Mouse (Mus musculus): Measurements from ENCODE around the gene Pltp. TPM values are rescaled to one million over a fixed set of nuclear protein-coding genes. Genes with fewer than 3 reads are reported as not detected.

The Pltp gene
- polyA plus RNA-seq, 2 experiments, result 7.6 to 8.4 TPM

GRCm38 (mm10) chr2:164823969-164824368, 33.5 kb downstream of the Pltp start:
- ATAC-seq (ENCODE audit: insufficient read depth) (no peak), DNase-seq (ENCODE audit: low read depth in 3 of 3, low spot score in 3 of 3) (no peak)
- H3K4me3 ChIP-seq (ENCODE audit: insufficient read depth in 1 of 2, low read depth in 2 of 2, low read length in 2 of 2), result no peak overlapping the region
- H3K36me3 ChIP-seq (replicated peaks; ENCODE audit: control insufficient read depth, insufficient read depth, low read depth), result peaks cover 7% of the 10 kb centered on the region
- no peaks in the 10 kb centered on the region for H3K9me3 ChIP-seq (ENCODE audit: control insufficient read depth, low read length)
- TF ChIP-seq CTCF (IDR thresholded peaks at IDR 0.05; ENCODE audit: low read depth), result no peak
- no peak for TF ChIP-seq EP300 (IDR thresholded peaks at IDR 0.05; ENCODE audit: low read depth)
- H3K9ac ChIP-seq (replicated peaks), result peak overlapping the region; percentile 27; the same call in 1 of the 2 replicates
- no peaks in the 10 kb centered on the region for H3K27me3 ChIP-seq (ENCODE audit: control insufficient read depth, insufficient read depth, low read length)
- 71% methylated on average over 4 of the region's 4 CpGs for WGBS (ENCODE audit: insufficient replicate concordance)
- H3K4me2 ChIP-seq (ENCODE audit: low read depth), result peak overlapping the region; percentile 68
- H3K27ac ChIP-seq, result no peak overlapping the region
- peaks cover 5 to 8% of the 10 kb centered on the region in 2 experiments for H3K4me1 ChIP-seq (replicated peaks; ENCODE audit: control insufficient read depth in 2 of 2, insufficient read depth in 2 of 2, low read length in 1 of 2)

- peaks cover 7% of the 10 kb centered on the region for H3K36me3 ChIP-seq (replicated peaks; ENCODE audit: control insufficient read depth, insufficient read depth, low read depth)
- WGBS (ENCODE audit: insufficient replicate concordance), result under 1% methylated on average over 10 of the region's 10 CpGs
- no peaks in the 10 kb centered on the region for H3K9me3 ChIP-seq (ENCODE audit: control insufficient read depth, low read length)
- DNase-seq (ENCODE audit: low read depth in 3 of 3, low spot score in 3 of 3) (peak in 2 of 3 experiments; percentile 32 to 52), ATAC-seq (ENCODE audit: insufficient read depth) (peak; percentile 59)
- H3K27ac ChIP-seq, result peak overlapping the region; percentile 9
- peak overlapping the region; percentile 61 for H3K9ac ChIP-seq (replicated peaks)
- H3K4me1 ChIP-seq (replicated peaks; ENCODE audit: control insufficient read depth in 2 of 2, insufficient read depth in 2 of 2, low read length in 1 of 2), result peaks cover 5 to 8% of the 10 kb centered on the region in 2 experiments
- no peaks in the 10 kb centered on the region for H3K27me3 ChIP-seq (ENCODE audit: control insufficient read depth, insufficient read depth, low read length)
- peak overlapping the region; percentile 58 to 78 for H3K4me3 ChIP-seq (ENCODE audit: insufficient read depth in 1 of 2, low read depth in 2 of 2, low read length in 2 of 2)
- TF ChIP-seq CTCF (IDR thresholded peaks at IDR 0.05; ENCODE audit: low read depth) (peak; percentile 47), EP300 (IDR thresholded peaks at IDR 0.05; ENCODE audit: low read depth) (no peak)
- H3K4me2 ChIP-seq (ENCODE audit: low read depth), result peak overlapping the region; percentile 68
Measured at GRCm38 (mm10) chr2:164823181-164823585, 34.3 kb downstream of the Pltp start.

- H3K9ac ChIP-seq (replicated peaks), result peak within 1 kb of the TSS; percentile 61
- 2% methylated on average over 32 of the region's 32 CpGs for WGBS (ENCODE audit: insufficient replicate concordance)
- H3K4me3 ChIP-seq (ENCODE audit: insufficient read depth in 1 of 2, low read depth in 2 of 2, low read length in 2 of 2), result peak within 1 kb of the TSS; percentile 58 to 78
- peak within 1 kb of the TSS; percentile 38 for H3K27ac ChIP-seq
- peak within 1 kb of the TSS; percentile 68 for H3K4me2 ChIP-seq (ENCODE audit: low read depth)
- ATAC-seq (ENCODE audit: insufficient read depth) (peak; percentile 99), DNase-seq (ENCODE audit: low read depth in 3 of 3, low spot score in 3 of 3) (peak; percentile 98)
- H3K27me3 ChIP-seq (ENCODE audit: control insufficient read depth, insufficient read depth, low read length), result no peaks in the 10 kb centered on the region
- H3K36me3 ChIP-seq (replicated peaks; ENCODE audit: control insufficient read depth, insufficient read depth, low read depth), result peaks cover 7% of the 10 kb centered on the region
- TF ChIP-seq EP300 (IDR thresholded peaks at IDR 0.05; ENCODE audit: low read depth) (no peak), CTCF (IDR thresholded peaks at IDR 0.05; ENCODE audit: low read depth) (peak; percentile 15; the same call in 1 of the 2 replicates)
- peaks cover 6 to 9% of the 10 kb centered on the region in 2 experiments for H3K4me1 ChIP-seq (replicated peaks; ENCODE audit: control insufficient read depth in 2 of 2, insufficient read depth in 2 of 2, low read length in 1 of 2)
- H3K9me3 ChIP-seq (ENCODE audit: control insufficient read depth, low read length), result no peaks in the 10 kb centered on the region
Measured at GRCm38 (mm10) chr2:164822636-164823165, 34.8 kb downstream of the Pltp start, which contains the start of gene Zswim1. Zswim1 (plus strand) TSS chr2:164822686.

- Histone ChIP-seq H3K9ac (replicated peaks) (no peak overlapping the region), H3K9me3 (ENCODE audit: control insufficient read depth, low read length) (no peaks in the 10 kb centered on the region), H3K27me3 (ENCODE audit: control insufficient read depth, insufficient read depth, low read length) (no peaks in the 10 kb centered on the region), H3K27ac (no peak overlapping the region), H3K4me3 (ENCODE audit: insufficient read depth in 1 of 2, low read depth in 2 of 2, low read length in 2 of 2) (no peak overlapping the region), H3K36me3 (replicated peaks; ENCODE audit: control insufficient read depth, insufficient read depth, low read depth) (peaks cover 7% of the 10 kb centered on the region), H3K4me1 (replicated peaks; ENCODE audit: control insufficient read depth in 2 of 2, insufficient read depth in 2 of 2, low read length in 1 of 2) (peaks cover 10 to 16% of the 10 kb centered on the region in 2 experiments), H3K4me2 (ENCODE audit: low read depth) (no peak overlapping the region)
- no peak for ATAC-seq (ENCODE audit: insufficient read depth)
- TF ChIP-seq EP300 (IDR thresholded peaks at IDR 0.05; ENCODE audit: low read depth) (no peak), CTCF (IDR thresholded peaks at IDR 0.05; ENCODE audit: low read depth) (no peak)
- no peak for DNase-seq (ENCODE audit: low read depth in 3 of 3, low spot score in 3 of 3)
- WGBS (ENCODE audit: insufficient replicate concordance), result 83% methylated on average over 6 of the region's 6 CpGs
Measured at GRCm38 (mm10) chr2:164821060-164821459, 36.5 kb downstream of the Pltp start.

GRCm38 (mm10) chr2:164817703-164818102, 39.8 kb downstream of the Pltp start:
- Histone ChIP-seq H3K9me3 (ENCODE audit: control insufficient read depth, low read length) (no peaks in the 10 kb centered on the region), H3K27me3 (ENCODE audit: control insufficient read depth, insufficient read depth, low read length) (no peaks in the 10 kb centered on the region), H3K4me2 (ENCODE audit: low read depth) (no peak overlapping the region), H3K4me1 (replicated peaks; ENCODE audit: control insufficient read depth in 2 of 2, insufficient read depth in 2 of 2, low read length in 1 of 2) (peaks cover 16 to 20% of the 10 kb centered on the region in 2 experiments), H3K9ac (replicated peaks) (no peak overlapping the region), H3K36me3 (replicated peaks; ENCODE audit: control insufficient read depth, insufficient read depth, low read depth) (0 out of 2 replicates have a peak, but pooled peaks cover 2% of the 10 kb centered on the region), H3K27ac (no peak overlapping the region), H3K4me3 (ENCODE audit: insufficient read depth in 1 of 2, low read depth in 2 of 2, low read length in 2 of 2) (no peak overlapping the region)
- WGBS (ENCODE audit: insufficient replicate concordance), result 67% methylated on average over 5 of the region's 5 CpGs
- DNase-seq (ENCODE audit: low read depth in 3 of 3, low spot score in 3 of 3), result no peak
- TF ChIP-seq CTCF (IDR thresholded peaks at IDR 0.05; ENCODE audit: low read depth) (peak; percentile 21; the same call in 1 of the 2 replicates), EP300 (IDR thresholded peaks at IDR 0.05; ENCODE audit: low read depth) (no peak)
- no peak for ATAC-seq (ENCODE audit: insufficient read depth)

All from liver, embryonic 14.5 days (tissue).